Mouse (Mus musculus): ENCODE measurements around the gene Ldb3. TPM values are rescaled to one million over a fixed set of nuclear protein-coding genes. Genes with fewer than 3 reads are reported as not detected.

Gene Ldb3
- polyA plus RNA-seq, 1 experiment, result not detected

DNA sequence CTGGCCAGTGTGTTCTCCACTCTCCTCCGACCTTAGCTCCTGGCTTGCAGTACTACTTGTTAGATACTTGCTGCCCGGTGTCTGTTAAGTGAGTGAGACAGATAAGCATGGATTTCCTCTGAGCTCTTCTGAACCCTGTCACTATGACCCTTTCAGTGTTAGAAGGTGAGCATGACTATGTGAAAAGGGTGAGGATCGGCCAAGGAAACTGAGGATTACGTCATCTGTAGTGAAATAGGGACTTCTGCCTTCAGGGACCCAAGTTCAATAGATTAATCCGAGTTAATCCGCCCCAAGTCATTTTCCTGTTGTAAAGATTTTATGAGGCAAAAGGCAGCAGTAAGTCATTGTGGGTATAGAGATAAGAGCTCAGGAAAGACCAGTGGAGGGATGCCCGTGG lies 83.2 kb downstream of the Ldb3 start:
- H3K4me1 ChIP-seq (ENCODE audit: control insufficient read depth, insufficient read depth, low read length), result peaks cover 4% of the 10 kb centered on the region
- H3K27ac ChIP-seq (ENCODE audit: insufficient read depth, low read depth, low read length), result no peak overlapping the region
- H3K4me3 ChIP-seq (ENCODE audit: insufficient read depth, low read length), result no peak overlapping the region
- no peak for TF ChIP-seq POLR2A (IDR thresholded peaks at IDR 0.05; ENCODE audit: borderline replicate concordance, low read depth, low read length)
- TF ChIP-seq CTCF (IDR thresholded peaks at IDR 0.05; ENCODE audit: low read depth, low read length), result no peak

DNA sequence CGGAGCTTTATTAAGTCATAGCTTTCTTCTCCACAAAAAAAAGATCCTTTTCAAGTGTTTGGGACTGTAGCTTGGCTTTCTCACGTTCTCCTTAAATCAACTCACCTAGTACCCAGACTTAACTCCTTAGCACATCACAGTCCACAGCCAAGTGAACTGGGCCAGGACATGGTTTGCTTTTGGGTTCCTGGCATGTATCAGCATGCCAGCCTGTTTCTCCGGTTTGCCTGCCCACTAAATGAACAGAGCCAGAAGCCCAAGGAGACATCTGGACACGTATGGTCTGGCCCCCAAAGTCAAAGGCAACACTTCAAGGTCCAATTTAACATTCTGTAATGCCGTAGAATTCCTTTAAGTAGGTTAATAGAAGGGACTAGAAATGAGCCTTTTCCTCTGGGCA lies 84.1 kb downstream of the Ldb3 start:
- Histone ChIP-seq H3K4me3 (ENCODE audit: insufficient read depth, low read length) (no peak overlapping the region), H3K27ac (ENCODE audit: insufficient read depth, low read depth, low read length) (no peak overlapping the region), H3K4me1 (ENCODE audit: control insufficient read depth, insufficient read depth, low read length) (peaks cover 13% of the 10 kb centered on the region)
- no peak for TF ChIP-seq CTCF (IDR thresholded peaks at IDR 0.05; ENCODE audit: low read depth, low read length)
- TF ChIP-seq POLR2A (IDR thresholded peaks at IDR 0.05; ENCODE audit: borderline replicate concordance, low read depth, low read length), result no peak

DNA sequence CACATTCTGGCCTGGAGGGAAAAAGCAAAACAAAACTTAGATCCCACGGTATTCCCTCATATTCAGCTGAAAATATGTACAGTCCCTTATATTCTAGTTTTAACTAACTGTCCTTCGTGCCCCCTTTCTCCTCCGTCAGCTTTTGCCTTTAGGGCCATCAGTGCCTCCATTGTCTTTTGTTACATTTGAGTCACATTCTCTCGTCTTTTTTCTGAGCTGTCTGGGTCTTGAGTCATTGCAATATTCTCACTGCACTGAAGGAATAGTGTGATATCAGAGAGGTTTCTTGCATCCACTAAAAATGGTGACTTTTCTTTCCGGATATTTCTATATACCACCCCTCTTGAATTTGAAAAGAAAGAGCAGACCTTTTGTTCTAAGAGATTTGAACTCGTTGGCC lies 84.7 kb downstream of the Ldb3 start:
- Histone ChIP-seq H3K27ac (ENCODE audit: insufficient read depth, low read depth, low read length) (no peak overlapping the region), H3K4me1 (ENCODE audit: control insufficient read depth, insufficient read depth, low read length) (peaks cover 17% of the 10 kb centered on the region), H3K4me3 (ENCODE audit: insufficient read depth, low read length) (no peak overlapping the region)
- no peak for TF ChIP-seq CTCF (IDR thresholded peaks at IDR 0.05; ENCODE audit: low read depth, low read length)
- no peak for TF ChIP-seq POLR2A (IDR thresholded peaks at IDR 0.05; ENCODE audit: borderline replicate concordance, low read depth, low read length)

- peaks cover 19% of the 10 kb centered on the region for H3K4me1 ChIP-seq (ENCODE audit: control insufficient read depth, insufficient read depth, low read length)
Measured at GRCm38 (mm10) chr14:34503325-34503647, 85.2 kb downstream of the Ldb3 start, which contains the start of gene Bmpr1a. Gene Bmpr1a (minus strand): TSS chr14:34503341.

GRCm38 (mm10) chr14:34502475-34503324 lies 85.8 kb downstream of the Ldb3 start:
- Histone ChIP-seq H3K4me3 (ENCODE audit: insufficient read depth, low read length) (peak overlapping the region; percentile 98), H3K27ac (ENCODE audit: insufficient read depth, low read depth, low read length) (peak overlapping the region; percentile 77), H3K4me1 (ENCODE audit: control insufficient read depth, insufficient read depth, low read length) (peaks cover 20% of the 10 kb centered on the region)
- TF ChIP-seq POLR2A (IDR thresholded peaks at IDR 0.05; ENCODE audit: borderline replicate concordance, low read depth, low read length) (no peak), CTCF (IDR thresholded peaks at IDR 0.05; ENCODE audit: low read depth, low read length) (no peak)

More at GRCm38 (mm10) chr14:34503325-34503647, 85.2 kb downstream of the Ldb3 start, which contains the start of gene Bmpr1a:
- Histone ChIP-seq H3K27ac (ENCODE audit: insufficient read depth, low read depth, low read length) (peak within 1 kb of the TSS; percentile 77), H3K4me3 (ENCODE audit: insufficient read depth, low read length) (peak within 1 kb of the TSS; percentile 98)
- TF ChIP-seq POLR2A (IDR thresholded peaks at IDR 0.05; ENCODE audit: borderline replicate concordance, low read depth, low read length), result no peak
- no peak for TF ChIP-seq CTCF (IDR thresholded peaks at IDR 0.05; ENCODE audit: low read depth, low read length)

- Histone ChIP-seq H3K4me1 (ENCODE audit: control insufficient read depth, insufficient read depth, low read length) (peaks cover 25% of the 10 kb centered on the region), H3K27ac (ENCODE audit: insufficient read depth, low read depth, low read length) (peak overlapping the region; percentile 77), H3K4me3 (ENCODE audit: insufficient read depth, low read length) (peak overlapping the region; percentile 95)
- no peak for TF ChIP-seq CTCF (IDR thresholded peaks at IDR 0.05; ENCODE audit: low read depth, low read length)
- no peak for TF ChIP-seq POLR2A (IDR thresholded peaks at IDR 0.05; ENCODE audit: borderline replicate concordance, low read depth, low read length)
Measured at GRCm38 (mm10) chr14:34501804-34502474, 86.5 kb downstream of the Ldb3 start.

GRCm38 (mm10) chr14:34501447-34501803 lies 87.1 kb downstream of the Ldb3 start:
- TF ChIP-seq CTCF (IDR thresholded peaks at IDR 0.05; ENCODE audit: low read depth, low read length) (no peak), POLR2A (IDR thresholded peaks at IDR 0.05; ENCODE audit: borderline replicate concordance, low read depth, low read length) (no peak)
- Histone ChIP-seq H3K4me1 (ENCODE audit: control insufficient read depth, insufficient read depth, low read length) (peaks cover 25% of the 10 kb centered on the region), H3K4me3 (ENCODE audit: insufficient read depth, low read length) (peak overlapping the region; percentile 95), H3K27ac (ENCODE audit: insufficient read depth, low read depth, low read length) (peak overlapping the region; percentile 77)

- Histone ChIP-seq H3K27ac (ENCODE audit: insufficient read depth, low read depth, low read length) (no peak overlapping the region), H3K4me3 (ENCODE audit: insufficient read depth, low read length) (no peak overlapping the region), H3K4me1 (ENCODE audit: control insufficient read depth, insufficient read depth, low read length) (peaks cover 29% of the 10 kb centered on the region)
- TF ChIP-seq POLR2A (IDR thresholded peaks at IDR 0.05; ENCODE audit: borderline replicate concordance, low read depth, low read length) (no peak), CTCF (IDR thresholded peaks at IDR 0.05; ENCODE audit: low read depth, low read length) (no peak)
Measured at GRCm38 (mm10) chr14:34500309-34500708, 88.2 kb downstream of the Ldb3 start.

- no peak overlapping the region for H3K27ac ChIP-seq (ENCODE audit: insufficient read depth, low read depth, low read length)
- TF ChIP-seq CTCF (IDR thresholded peaks at IDR 0.05; ENCODE audit: low read depth, low read length) (no peak), POLR2A (IDR thresholded peaks at IDR 0.05; ENCODE audit: borderline replicate concordance, low read depth, low read length) (no peak)
- H3K4me3 ChIP-seq (ENCODE audit: insufficient read depth, low read length), result no peak overlapping the region
- H3K4me1 ChIP-seq (ENCODE audit: control insufficient read depth, insufficient read depth, low read length), result peaks cover 30% of the 10 kb centered on the region
Measured at GRCm38 (mm10) chr14:34499664-34500063, 88.8 kb downstream of the Ldb3 start.

DNA sequence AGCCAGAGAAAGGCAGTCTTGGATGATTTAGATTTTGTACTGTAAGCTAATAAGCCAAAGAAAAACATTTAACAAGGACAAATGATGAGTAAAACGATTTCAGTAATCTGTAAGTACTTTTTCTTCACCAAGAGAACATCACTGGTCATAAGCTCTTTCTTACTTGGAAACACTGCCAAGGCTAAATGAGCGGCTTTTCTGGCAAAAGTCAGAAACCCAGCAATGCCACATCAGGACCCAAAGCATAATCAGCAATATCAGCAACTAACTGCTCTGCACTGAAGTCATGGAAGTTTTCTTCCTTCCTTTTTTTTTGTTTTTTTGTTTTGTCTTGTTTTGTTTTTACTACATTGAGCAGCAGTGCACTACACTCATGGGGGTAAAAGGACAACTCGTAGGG lies 91.1 kb downstream of the Ldb3 start:
- H3K4me1 ChIP-seq (ENCODE audit: control insufficient read depth, insufficient read depth, low read length), result peaks cover 41% of the 10 kb centered on the region
- TF ChIP-seq POLR2A (IDR thresholded peaks at IDR 0.05; ENCODE audit: borderline replicate concordance, low read depth, low read length), result no peak
- no peak for TF ChIP-seq CTCF (IDR thresholded peaks at IDR 0.05; ENCODE audit: low read depth, low read length)
- peak overlapping the region; percentile 45 for H3K27ac ChIP-seq (ENCODE audit: insufficient read depth, low read depth, low read length)

More for the DNA sequence above, 91.1 kb downstream of the Ldb3 start:
- no peak overlapping the region for H3K4me3 ChIP-seq (ENCODE audit: insufficient read depth, low read length)
